Mouse (Mus musculus) lung, adult 2 months (tissue): ENCODE results near the gene Actn3.

Source experiments
- CTCF ChIP-seq: fragments of 200-500 bp; IDR thresholded peaks from 2 replicates; pipeline ENCODE4 v1.5.1; 2011; ENCODE audit warnings: mild to moderate bottlenecking, low read length, control low read depth; ENCODE audit not compliant: insufficient read depth
- POLR2A ChIP-seq: fragments of 200-500 bp; IDR thresholded peaks from 2 replicates; pipeline ENCODE4 v1.6.1; 2011; ENCODE audit warnings: low read depth, mild to moderate bottlenecking, control low read depth, low read length, borderline replicate concordance; ENCODE audit errors: extremely low read depth

DNA sequence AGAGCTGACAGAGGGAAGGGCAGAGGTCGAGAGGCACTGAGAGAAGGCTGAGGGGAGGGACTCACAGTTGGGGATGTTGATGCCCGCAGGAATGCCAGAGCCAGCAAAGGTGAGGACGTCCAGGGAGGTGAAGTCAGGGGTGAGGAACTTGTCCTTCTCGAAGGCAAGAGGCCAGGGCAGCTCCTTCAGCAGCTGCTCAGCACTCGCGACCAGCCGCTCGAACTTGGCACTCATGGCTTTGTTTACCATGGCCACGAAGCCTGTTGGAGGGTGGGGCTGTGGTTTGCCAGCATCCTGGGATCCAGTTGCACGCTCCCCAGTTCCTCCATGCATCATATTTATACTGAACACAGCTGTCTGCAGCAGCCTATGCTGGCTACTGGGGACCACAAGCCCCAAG, 39.1 kb upstream of the Actn3 start:
- TF ChIP-seq CTCF (no peak), POLR2A (no peak)
